Comparison of ENCODE assay signal across 8 mouse cellular contexts in the genomic region with DNA sequence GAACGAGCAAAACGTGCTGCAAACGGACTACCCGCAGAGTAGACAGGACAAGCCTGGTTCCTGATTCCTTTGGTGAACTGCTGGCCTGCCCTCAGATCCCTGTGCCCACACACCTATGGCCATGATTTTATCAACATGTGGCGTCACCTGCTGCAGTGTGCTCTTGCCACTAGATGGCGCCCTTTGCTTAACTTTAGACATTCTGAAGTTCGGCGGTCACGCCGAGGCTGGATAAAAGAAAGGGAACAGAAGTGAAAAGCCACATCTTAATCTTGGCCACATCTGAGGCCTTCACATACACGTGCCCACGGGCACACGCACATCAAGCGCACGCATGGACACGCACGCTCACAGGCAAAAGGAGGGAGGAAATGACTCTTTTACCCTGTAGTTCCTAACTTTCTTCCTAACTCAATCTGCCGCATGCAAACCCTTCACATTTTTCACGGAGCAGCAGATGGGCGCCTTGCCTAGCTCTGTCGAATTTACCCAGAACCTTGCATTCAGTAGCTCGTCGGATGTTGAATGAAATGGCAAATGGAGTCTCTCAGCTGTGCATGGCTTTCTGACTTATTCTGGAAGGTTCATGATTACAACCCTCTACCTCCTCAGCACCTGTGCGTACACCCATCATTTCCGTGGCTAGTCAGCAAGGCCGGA. TPM values are rescaled to one million over a fixed set of nuclear protein-coding genes. Genes with fewer than 3 reads are reported as not detected.
DNase-seq lines count a peak whose midpoint lies in the region; ATAC-seq lines count a peak whose summit lies in the region.

No protein-coding gene starts in this region.

- peak; percentile 81 for ATAC-seq in megakaryocyte progenitor cell, adult 5-6 weeks (replicated peaks; ENCODE audit: poor library complexity)

- peak; percentile 92 for DNase-seq in R1 (ENCODE audit: low read depth, low spot score)
- DNase-seq in cerebellum, adult 9-11 months = peak; percentile 57
- peak; percentile 53 to 71 for DNase-seq in frontal cortex, postnatal 14 days (ENCODE audit: low spot score in 2 of 2)
- peak; percentile 76 for DNase-seq in hindlimb bud, embryonic 11.5 days (ENCODE audit: extremely low spot score, low read depth, low spot score)
- peak; percentile 47 to 49 for DNase-seq in left cerebral cortex, adult 8-10 months (ENCODE audit: low spot score in 2 of 2)
- peak; percentile 65 to 84 for DNase-seq in right cerebral cortex, postnatal 10 days (ENCODE audit: low spot score in 2 of 2)
- DNase-seq in urinary bladder, postnatal 14 days (ENCODE audit: low spot score) = peak; percentile 80

RNA-seq across cellular contexts. Expression of gene Adgrf1, which starts 4.8 kb away (rescaled TPM):
- total RNA-seq in left cerebral cortex, adult 8-10 months (2022) = not detected
- 0.15 TPM in 1 of 2 replicates, not detected in the other for total RNA-seq in megakaryocyte progenitor cell, adult 5-6 weeks (2015)
- 0.17 TPM in 1 of 2 replicates, not detected in the other for total RNA-seq in megakaryocyte progenitor cell, adult 5-6 weeks (2017)

Comparison
In these comparisons a context has a peak if more than half of its experiments do, and no peak if none do; other contexts are left out.
1. Peak in every context shown above with its lines: DNase-seq and ATAC-seq.